8 mouse cellular contexts compared by ENCODE assay signal in the genomic region with DNA sequence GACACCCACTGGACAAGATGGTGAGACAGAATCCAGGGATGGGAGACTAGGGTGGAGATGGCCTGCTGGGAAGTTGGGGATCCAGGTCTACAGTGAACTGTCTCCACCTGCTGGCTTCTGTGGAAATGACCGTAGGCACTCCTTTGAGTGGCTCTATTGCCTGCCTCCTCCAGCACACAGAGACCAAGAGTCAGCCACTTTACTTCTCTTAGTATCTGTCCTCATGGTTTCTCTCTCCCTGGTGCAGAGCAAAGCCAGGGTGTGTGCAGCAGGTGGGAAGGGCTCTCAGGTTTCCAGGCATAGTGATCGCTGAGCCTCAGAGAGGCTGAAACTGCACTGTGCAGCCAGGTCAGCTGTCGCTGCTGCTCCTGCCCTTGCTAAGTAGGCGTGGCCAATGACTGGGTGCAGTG. TPM values are rescaled to one million over a fixed set of nuclear protein-coding genes. Genes with fewer than 3 reads are reported as not detected.
DNase-seq lines count a peak whose midpoint lies in the region; ATAC-seq and TF ChIP-seq lines count a peak whose summit lies in the region.
"Had no signal": no experiment of that assay in that cellular context is flagged by ENCODE, and none has a peak within 500 bp of the region (broad histone marks: within the 10 kb centered on the region; RNA-seq: fewer than 3 reads in every experiment).

No protein-coding gene starts in this region.

- H3K79me2 ChIP-seq in MEL (ENCODE audit: control insufficient read depth, insufficient read depth, low read length, poor library complexity), result peaks cover 8% of the 10 kb centered on the region

- no peak overlapping the region for H3K4me2 ChIP-seq in limb, embryonic 14.5 days (replicated peaks; ENCODE audit: low read depth, low read length, severe bottlenecking)
- H3K4me2 ChIP-seq: heart, embryonic 13.5 days had no signal

- WGBS in limb, embryonic 14.5 days, result 79% methylated on average over 4 of the region's 4 CpGs

- no peaks in the 10 kb centered on the region for H3K27me3 ChIP-seq in MEL (ENCODE audit: control insufficient read depth in 1 of 2, insufficient read depth in 2 of 2, low read length in 2 of 2)
- H3K27me3 ChIP-seq in limb, embryonic 14.5 days (ENCODE audit: control insufficient read depth, insufficient read depth, low read length), result no peaks in the 10 kb centered on the region
- H3K27me3 ChIP-seq: heart, embryonic 13.5 days had no signal

- intact Hi-C loops in left cerebral cortex, postnatal 14 days (cut with DNase I), result no loop called here
- intact Hi-C loops in left cerebral cortex, postnatal 36 days (cut with DNase I), result no loop called here

- no peak overlapping the region for H3K27ac ChIP-seq in MEL (ENCODE audit: control insufficient read depth, low read depth, low read length)
- no peak overlapping the region for H3K27ac ChIP-seq in limb, embryonic 14.5 days (replicated peaks; ENCODE audit: low read depth, low read length)
- H3K27ac ChIP-seq: heart, embryonic 13.5 days had no signal

- H3K9ac ChIP-seq in MEL (ENCODE audit: control insufficient read depth, low read depth, low read length, poor library complexity, severe bottlenecking), result no peak overlapping the region
- no peak overlapping the region for H3K9ac ChIP-seq in limb, embryonic 14.5 days (ENCODE audit: low read depth, low read length, severe bottlenecking)
- H3K9ac ChIP-seq: heart, embryonic 13.5 days had no signal

- no peak overlapping the region for H3K4me3 ChIP-seq in MEL (ENCODE audit: control insufficient read depth in 1 of 2, insufficient read depth in 1 of 2, low read depth in 2 of 2, low read length in 2 of 2)
- H3K4me3 ChIP-seq in limb, embryonic 14.5 days (replicated peaks; ENCODE audit: low read length), result no peak overlapping the region
- H3K4me3 ChIP-seq: heart, embryonic 13.5 days had no signal

- peaks cover under 1 to 8% of the 10 kb centered on the region in 2 experiments; a peak in 3 of 4 replicates for H3K36me3 ChIP-seq in MEL (ENCODE audit: control insufficient read depth in 1 of 2, insufficient read depth in 2 of 2, low read length in 2 of 2)
- H3K36me3 ChIP-seq in limb, embryonic 14.5 days (ENCODE audit: control insufficient read depth, insufficient read depth, low read length), result peaks cover 49% of the 10 kb centered on the region

- peaks cover under 1 to 3% of the 10 kb centered on the region in 2 experiments; a peak in 2 of 4 replicates for H3K4me1 ChIP-seq in MEL (ENCODE audit: control insufficient read depth in 1 of 2, insufficient read depth in 2 of 2, low read length in 2 of 2)
- H3K4me1 ChIP-seq in limb, embryonic 14.5 days (ENCODE audit: control insufficient read depth, insufficient read depth, low read length), result 0 out of 2 replicates have a peak, but pooled peaks cover under 1% of the 10 kb centered on the region

- TF ChIP-seq RAD21 in MEL (IDR thresholded peaks at IDR 0.05; ENCODE audit: low read depth, low read length), result peak; percentile 74

- no peak for TF ChIP-seq EP300 in MEL (IDR thresholded peaks at IDR 0.05; ENCODE audit: low read depth in 1 of 2, low read length in 2 of 2)

- TF ChIP-seq POLR2A in MEL (IDR thresholded peaks at IDR 0.05; ENCODE audit: control insufficient read depth in 1 of 2, insufficient read depth in 1 of 2, low read depth in 1 of 2, low read length in 2 of 2, poor library complexity in 1 of 2), result no peak
- TF ChIP-seq POLR2A in brain, embryonic 14.5 days (IDR thresholded peaks at IDR 0.05; ENCODE audit: borderline replicate concordance, extremely low read depth, insufficient read depth, insufficient read length, poor library complexity, severe bottlenecking), result no peak
- TF ChIP-seq POLR2A in limb, embryonic 14.5 days (IDR thresholded peaks at IDR 0.05; ENCODE audit: borderline replicate concordance, extremely low read depth, insufficient read depth, insufficient read length), result no peak

- peak; percentile 74 for ATAC-seq in limb, embryonic 14.5 days (ENCODE audit: low FRiP score, low read depth)

- peak; percentile 41 to 54 for DNase-seq in left cerebral cortex, postnatal 14 days (ENCODE audit: low spot score in 2 of 2)
- no peak for DNase-seq in left cerebral cortex, postnatal 36 days (ENCODE audit: low spot score in 2 of 2)
- DNase-seq in MEL (ENCODE audit: low read depth, low spot score), result peak; percentile 65
- DNase-seq in brain, embryonic 14.5 days (ENCODE audit: low read depth), result peak; percentile 53
- DNase-seq in gastrocnemius, postnatal 25 days, result peak; percentile 31
- DNase-seq in limb, embryonic 14.5 days (ENCODE audit: low spot score), result peak; percentile 71
- DNase-seq in right cerebral cortex, postnatal 25 days, result peak; percentile 28

- no peaks in the 10 kb centered on the region for H3K9me3 ChIP-seq in MEL (replicated peaks; ENCODE audit: insufficient read depth, low read length)
- no peaks in the 10 kb centered on the region for H3K9me3 ChIP-seq in limb, embryonic 14.5 days (ENCODE audit: control insufficient read depth, low read length)
- H3K9me3 ChIP-seq: heart, embryonic 13.5 days had no signal

- TF ChIP-seq CTCF in MEL (IDR thresholded peaks at IDR 0.05 in 2 of 3, conservative IDR thresholded peaks at IDR 0.05 in 1 of 3; ENCODE audit: control insufficient read depth in 1 of 3, insufficient read depth in 1 of 3, low read depth in 2 of 3, low read length in 3 of 3, poor library complexity in 1 of 3, severe bottlenecking in 1 of 3), result peak; percentile 67 to 81 (median 69)
- TF ChIP-seq CTCF in brain, embryonic 14.5 days (IDR thresholded peaks at IDR 0.05; ENCODE audit: borderline replicate concordance, extremely low read depth, insufficient read depth, insufficient read length), result peak; percentile 69

TF ChIP-seq in MEL, 35 proteins besides CTCF, POLR2A, EP300 and RAD21:
- TF ChIP-seq TAL1 (IDR thresholded peaks at IDR 0.05; ENCODE audit: low read length) (no peak), SMC3 (IDR thresholded peaks at IDR 0.05; ENCODE audit: low read depth, low read length) (peak; percentile 79), ZC3H11A (IDR thresholded peaks at IDR 0.05; ENCODE audit: low read depth, low read length) (peak; percentile 56), ZNF384 (IDR thresholded peaks at IDR 0.05; ENCODE audit: low read depth, low read length) (0 out of 2 replicates have a peak, but pooled peaks have one; percentile 15), SIN3A (IDR thresholded peaks at IDR 0.05; ENCODE audit: low read length) (peak; percentile 35; the same call in 1 of the 2 replicates)

RNA-seq across cellular contexts. Expression of a gene that starts 6.5 kb away (rescaled TPM):
- 10 to 100 TPM; 34.4 to 35.5 TPM for total RNA-seq in left cerebral cortex, postnatal 14 days (2021)
- total RNA-seq in left cerebral cortex, postnatal 36 days (2021), result 10 to 100 TPM; 35.4 to 36.4 TPM
- total RNA-seq in MEL (2012; rRNA removed), result 47.4 and 56.7 TPM in 2 replicates
- 10 to 100 TPM in 1 of 2 experiments, not detected in 1; 58.1 TPM for polyA plus RNA-seq in MEL (2012; ENCODE audit: insufficient read depth in 1 of 2, insufficient read length in 2 of 2, low read depth in 1 of 2, low replicate concordance in 2 of 2, missing spikeins in 1 of 2)
- polyA plus RNA-seq in brain, embryonic 14.5 days (2012; rRNA removed), result 24.8 and 25.7 TPM in 2 replicates
- total RNA-seq in gastrocnemius, postnatal 25 days (2021), result 1 to 10 TPM; 5.7 to 7.0 TPM
- 16.2 and 18.1 TPM in 2 replicates for polyA plus RNA-seq in limb, embryonic 14.5 days (2012; rRNA removed)
- polyA plus RNA-seq in limb, embryonic 14.5 days (2014; fragmentation: Nextera tagmentation; extraction: Ambion mirVana), result 14.5 and 15.9 TPM in 2 replicates

RNA-seq across cellular contexts. Expression of a gene that starts 26.9 kb away (rescaled TPM):
- 10 to 100 TPM; 18.8 to 23.8 TPM for total RNA-seq in left cerebral cortex, postnatal 14 days (2021)
- 10 to 100 TPM; 17.3 to 20.8 TPM for total RNA-seq in left cerebral cortex, postnatal 36 days (2021)
- total RNA-seq in MEL (2012; rRNA removed), result 0.10 and 0.42 TPM in 2 replicates
- under 1 TPM in 1 of 2 experiments, not detected in 1; 0.72 TPM for polyA plus RNA-seq in MEL (2012; ENCODE audit: insufficient read depth in 1 of 2, insufficient read length in 2 of 2, low read depth in 1 of 2, low replicate concordance in 2 of 2, missing spikeins in 1 of 2)
- 14.8 and 14.9 TPM in 2 replicates for polyA plus RNA-seq in brain, embryonic 14.5 days (2012; rRNA removed)
- total RNA-seq in gastrocnemius, postnatal 25 days (2021), result 1 to 10 TPM in 1 of 2 experiments, under 1 TPM in 1; 0.70 to 1.2 TPM
- polyA plus RNA-seq in limb, embryonic 14.5 days (2012; rRNA removed), result 46.3 and 87.4 TPM in 2 replicates
- polyA plus RNA-seq in limb, embryonic 14.5 days (2014; fragmentation: Nextera tagmentation; extraction: Ambion mirVana), result 22.6 and 27.4 TPM in 2 replicates

Comparison
In these comparisons a context has a peak if more than half of its experiments do, and no peak if none do; other contexts are left out.
1. DNase-seq: peak in left cerebral cortex, postnatal 14 days (2 of 2), MEL (single experiment), brain, embryonic 14.5 days (single experiment), gastrocnemius, postnatal 25 days (single experiment), limb, embryonic 14.5 days (single experiment) and right cerebral cortex, postnatal 25 days (single experiment); none in left cerebral cortex, postnatal 36 days (0 of 2).
2. RNA of a gene that starts 26.9 kb away (total RNA-seq): 18.8 to 23.8 TPM in left cerebral cortex, postnatal 14 days and 17.3 to 20.8 TPM in left cerebral cortex, postnatal 36 days; 0.70 to 1.2 TPM in gastrocnemius, postnatal 25 days and 0.10 to 0.42 TPM in MEL; every median in the first group is over 4 times any median in the second.